Mouse (Mus musculus): Measurements from ENCODE around the gene Inhbe. TPM values are rescaled to one million over a fixed set of nuclear protein-coding genes. Genes with fewer than 3 reads are reported as not detected.
A peak's percentile ranks its signal among the peaks of the same experiment; 100 is the strongest.

Gene Inhbe
- not detected in 2 replicates for polyA plus RNA-seq (2015; fragmentation: Nextera tagmentation; extraction: Ambion mirVana)

DNA sequence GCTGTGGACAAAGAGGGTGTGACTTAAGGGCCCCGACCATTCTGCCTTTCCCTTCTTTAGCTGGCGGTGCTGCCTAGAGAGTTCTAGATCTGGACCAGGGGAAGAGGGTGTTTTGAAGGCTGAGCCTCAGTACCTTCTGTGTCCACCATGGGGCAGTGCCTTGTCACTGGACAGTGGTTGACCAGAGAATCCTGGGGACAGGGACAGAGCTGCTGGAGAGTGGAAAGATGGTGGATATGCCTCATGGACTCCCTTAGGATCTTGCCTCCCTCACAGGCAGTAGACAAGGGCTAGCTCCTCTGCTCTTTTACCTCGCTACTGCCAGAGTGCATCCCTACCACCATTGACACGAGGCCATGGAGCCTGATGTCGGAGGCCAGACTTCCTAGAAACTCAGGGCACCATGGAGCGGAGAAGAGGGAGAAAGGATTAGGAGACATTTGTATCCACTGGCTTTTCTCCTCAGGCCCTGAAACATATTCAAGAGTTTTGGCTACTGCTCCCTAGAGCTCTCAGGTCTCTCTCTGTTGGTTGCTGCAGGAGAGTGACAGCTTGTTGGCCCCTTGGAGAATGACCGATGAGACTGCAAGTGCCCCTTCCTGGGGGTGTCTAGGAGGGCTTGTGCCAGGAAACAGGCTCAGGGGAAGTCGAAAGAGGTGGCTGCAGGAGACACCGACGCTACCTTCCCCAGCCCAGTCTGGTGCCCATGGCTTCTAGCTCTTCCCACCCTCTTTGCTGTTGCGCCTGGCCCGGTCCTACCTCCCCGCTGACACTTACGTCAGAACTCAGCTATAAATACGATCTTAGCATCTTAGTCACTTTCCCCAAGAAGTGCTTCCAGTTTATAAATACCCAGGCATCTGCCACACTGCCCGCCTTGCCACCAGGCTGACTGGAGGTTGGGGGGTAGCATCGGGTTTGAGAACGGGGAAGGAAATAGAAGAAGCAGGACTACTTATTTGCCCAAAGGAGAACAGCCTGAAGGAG lies at the start of gene Inhbe:
Gene Inhbe, minus strand, starts transcription at position 503 of the 987 bp plus-strand sequence.
- no peak within 1 kb of the TSS for H3K4me2 ChIP-seq
- H3K4me3 ChIP-seq = no peak within 1 kb of the TSS
- peaks cover 2% of the 10 kb centered on the region; the same call in 1 of the 2 replicates for H3K27me3 ChIP-seq
- H3K27ac ChIP-seq (replicated peaks) = no peak within 1 kb of the TSS
- peaks cover 9% of the 10 kb centered on the region; the same call in 1 of the 2 replicates for H3K4me1 ChIP-seq (replicated peaks)
- no peak within 1 kb of the TSS for H3K9ac ChIP-seq
- ATAC-seq (ENCODE audit: low read depth) = no peak
- WGBS = 89% methylated on average over 18 of the region's 18 CpGs
- no peaks in the 10 kb centered on the region for H3K9me3 ChIP-seq
- no peaks in the 10 kb centered on the region for H3K36me3 ChIP-seq

DNA sequence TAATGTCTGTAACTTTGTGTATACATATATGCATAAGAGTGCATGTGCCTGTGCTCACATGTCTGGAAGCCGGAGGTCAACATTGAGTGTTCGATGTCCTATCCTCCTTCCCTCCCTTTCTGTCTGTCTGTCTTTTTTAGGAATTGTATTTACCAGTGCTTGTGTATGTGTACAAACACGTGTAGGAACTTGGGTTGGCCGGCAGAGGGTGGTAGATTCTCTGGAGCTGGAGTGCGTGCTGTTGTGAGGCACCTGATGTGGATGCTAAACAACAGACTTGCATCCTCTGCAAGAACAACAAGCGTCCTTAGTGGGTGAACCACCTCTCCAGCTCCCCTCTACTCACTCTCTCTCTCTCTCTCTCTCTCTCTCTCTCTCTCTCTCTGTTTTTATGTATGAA lies 37.6 kb upstream of the Inhbe start:
- Histone ChIP-seq H3K4me3 (no peak overlapping the region), H3K9me3 (no peaks in the 10 kb centered on the region), H3K9ac (no peak overlapping the region), H3K36me3 (peaks cover 19% of the 10 kb centered on the region), H3K27ac (replicated peaks) (no peak overlapping the region), H3K4me2 (no peak overlapping the region), H3K4me1 (replicated peaks) (no peaks in the 10 kb centered on the region), H3K27me3 (no peaks in the 10 kb centered on the region)
- WGBS = 79% methylated on average over 6 of the region's 6 CpGs
- ATAC-seq (ENCODE audit: low read depth) = no peak

DNA sequence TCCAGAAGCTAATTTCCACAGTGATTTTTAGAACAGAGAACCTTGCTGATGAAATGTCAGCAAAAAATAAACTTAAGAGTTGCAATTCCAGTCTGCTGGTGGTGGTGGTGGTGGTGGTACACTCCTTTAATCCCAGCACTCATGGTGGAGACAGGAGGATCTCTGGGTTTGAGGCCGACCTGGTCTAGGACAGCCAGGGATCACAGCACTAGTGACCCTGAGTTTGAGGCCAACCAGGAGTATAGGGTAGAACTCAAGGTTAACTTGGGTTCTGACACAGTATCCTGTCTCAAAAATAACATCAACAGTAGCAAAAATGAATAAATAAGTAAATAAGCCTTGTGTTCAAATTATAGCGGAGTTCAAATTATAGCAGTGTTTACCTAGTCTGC lies 27.5 kb upstream of the Inhbe start:
- Histone ChIP-seq H3K4me3 (peak overlapping the region; percentile 71), H3K4me2 (peak overlapping the region; percentile 74), H3K9me3 (no peaks in the 10 kb centered on the region), H3K27me3 (no peaks in the 10 kb centered on the region), H3K4me1 (replicated peaks) (peaks cover 38% of the 10 kb centered on the region), H3K9ac (peak overlapping the region; percentile 91), H3K36me3 (no peaks in the 10 kb centered on the region), H3K27ac (replicated peaks) (peak overlapping the region; percentile 96; the same call in 1 of the 2 replicates)
- no peak for ATAC-seq (ENCODE audit: low read depth)
- 66% methylated on average over 2 of the region's 2 CpGs for WGBS

DNA sequence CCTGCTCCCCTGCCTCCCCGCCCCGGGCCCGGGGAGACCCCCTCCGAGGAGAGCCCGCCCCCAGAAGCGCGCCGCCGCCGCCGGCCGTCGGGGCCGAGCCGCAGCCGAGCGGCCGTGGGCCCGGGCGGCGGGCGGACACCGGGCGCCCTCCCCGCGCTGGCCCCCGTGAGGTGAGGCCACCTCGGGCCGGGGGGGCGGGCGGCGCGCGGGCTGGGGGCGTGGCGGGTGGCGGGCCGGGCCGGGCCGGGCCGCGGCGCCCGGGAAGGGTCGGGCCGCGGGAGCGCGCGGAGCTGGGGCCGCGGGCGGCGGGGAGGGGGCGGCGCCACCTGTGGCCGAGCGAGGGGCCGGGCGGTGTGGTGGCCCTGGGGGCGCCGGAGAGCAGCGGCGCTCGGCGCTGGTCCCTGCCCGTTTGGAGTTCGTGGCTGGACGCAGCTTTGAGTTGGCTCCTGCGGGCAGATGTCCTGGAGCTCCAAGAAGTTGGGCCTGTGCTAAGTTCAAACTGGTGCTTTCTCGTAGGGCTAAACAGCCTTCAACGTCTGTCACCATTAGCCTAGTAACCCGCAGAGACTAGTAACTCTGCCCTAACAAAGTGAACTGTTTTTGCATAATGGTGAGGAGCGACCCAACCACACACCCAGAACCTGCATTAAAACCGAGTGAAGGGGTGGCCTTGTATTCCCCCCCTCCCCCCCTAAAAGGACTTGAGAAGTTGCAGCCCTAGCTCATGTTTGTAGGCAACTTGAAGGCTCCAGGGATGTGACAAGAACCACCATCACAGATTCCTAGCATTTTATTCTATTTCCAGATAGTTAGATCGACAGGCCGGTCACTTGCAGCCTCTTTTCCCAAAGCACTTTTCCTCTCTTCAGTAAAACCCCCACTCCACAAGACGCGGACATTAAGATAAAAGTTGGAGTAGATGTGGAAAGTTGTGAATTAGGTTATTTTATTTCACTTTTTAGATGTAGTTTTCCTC lies 26.8 kb upstream of the Inhbe start:
- Histone ChIP-seq H3K4me2 (peak overlapping the region; percentile 74), H3K4me1 (replicated peaks) (peaks cover 38% of the 10 kb centered on the region), H3K9me3 (no peaks in the 10 kb centered on the region), H3K27ac (replicated peaks) (peak overlapping the region; percentile 96), H3K36me3 (no peaks in the 10 kb centered on the region), H3K27me3 (no peaks in the 10 kb centered on the region), H3K9ac (peak overlapping the region; percentile 91), H3K4me3 (peak overlapping the region; percentile 71)
- 1% methylated on average over 51 of the region's 79 CpGs for WGBS
- ATAC-seq (ENCODE audit: low read depth) = peak; percentile 70

DNA sequence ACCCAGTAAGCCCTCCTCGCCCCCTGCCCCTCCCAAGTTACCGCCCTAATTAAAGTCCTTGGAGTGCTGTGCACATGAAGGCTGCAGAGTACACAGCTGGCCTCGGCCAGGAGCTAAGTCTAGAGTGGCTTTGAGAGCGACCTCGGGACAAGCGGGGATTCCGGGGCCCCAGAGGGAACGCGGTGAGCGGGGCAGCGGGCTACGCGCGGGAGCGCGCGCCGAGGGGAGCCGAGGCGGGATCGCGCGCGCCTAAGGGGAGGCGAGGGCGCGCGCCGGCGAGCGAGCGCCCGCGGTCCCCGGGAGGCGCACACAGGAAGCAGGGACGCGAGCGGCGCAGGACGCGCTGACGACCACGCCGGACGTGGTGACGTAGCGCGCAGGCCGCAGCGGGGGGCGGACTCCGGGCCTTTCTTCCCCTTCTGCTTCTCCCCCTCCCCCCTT lies 26.1 kb upstream of the Inhbe start, which contains the start of gene R3hdm2:
Gene R3hdm2, plus strand, starts transcription at position 77 of the 441 bp plus-strand sequence.
- H3K27me3 ChIP-seq = no peaks in the 10 kb centered on the region
- ATAC-seq (ENCODE audit: low read depth) = peak; percentile 96
- peaks cover 33% of the 10 kb centered on the region for H3K4me1 ChIP-seq (replicated peaks)
- peak within 1 kb of the TSS; percentile 74 for H3K4me2 ChIP-seq
- no peaks in the 10 kb centered on the region for H3K9me3 ChIP-seq
- no peaks in the 10 kb centered on the region for H3K36me3 ChIP-seq
- WGBS = under 1% methylated on average over 50 of the region's 53 CpGs
- peak within 1 kb of the TSS; percentile 71 for H3K4me3 ChIP-seq
- peak within 1 kb of the TSS; percentile 91 for H3K9ac ChIP-seq
- H3K27ac ChIP-seq (replicated peaks) = peak within 1 kb of the TSS; percentile 96

DNA sequence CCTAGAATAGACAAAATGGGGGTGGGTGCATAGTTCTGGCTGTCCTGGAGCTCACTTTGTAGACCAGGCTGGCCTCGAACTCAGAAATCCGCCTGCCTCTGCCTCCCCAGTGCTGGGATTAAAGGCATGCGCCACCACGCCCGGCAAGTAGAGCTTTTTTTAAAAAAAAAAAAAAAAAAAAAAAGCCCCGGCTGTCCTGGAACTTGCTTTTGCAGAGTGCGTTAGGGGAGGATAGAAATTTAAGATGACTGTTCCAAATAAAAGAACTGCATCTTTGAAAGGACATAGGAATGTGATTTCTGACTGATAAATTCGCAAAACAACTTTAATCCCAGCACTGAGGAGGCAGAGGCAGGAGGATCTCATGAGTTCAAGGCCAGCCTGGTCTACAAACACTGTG lies 25.4 kb upstream of the Inhbe start:
- peak overlapping the region; percentile 71 for H3K4me3 ChIP-seq
- H3K9ac ChIP-seq = peak overlapping the region; percentile 91; the same call in 1 of the 2 replicates
- H3K9me3 ChIP-seq = no peaks in the 10 kb centered on the region
- peak overlapping the region; percentile 57 for H3K4me2 ChIP-seq
- H3K27ac ChIP-seq (replicated peaks) = peak overlapping the region; percentile 96
- peaks cover 26% of the 10 kb centered on the region for H3K4me1 ChIP-seq (replicated peaks)
- H3K36me3 ChIP-seq = no peaks in the 10 kb centered on the region
- ATAC-seq (ENCODE audit: low read depth) = no peak
- no peaks in the 10 kb centered on the region for H3K27me3 ChIP-seq
- 80% methylated on average over 8 of the region's 8 CpGs for WGBS

DNA sequence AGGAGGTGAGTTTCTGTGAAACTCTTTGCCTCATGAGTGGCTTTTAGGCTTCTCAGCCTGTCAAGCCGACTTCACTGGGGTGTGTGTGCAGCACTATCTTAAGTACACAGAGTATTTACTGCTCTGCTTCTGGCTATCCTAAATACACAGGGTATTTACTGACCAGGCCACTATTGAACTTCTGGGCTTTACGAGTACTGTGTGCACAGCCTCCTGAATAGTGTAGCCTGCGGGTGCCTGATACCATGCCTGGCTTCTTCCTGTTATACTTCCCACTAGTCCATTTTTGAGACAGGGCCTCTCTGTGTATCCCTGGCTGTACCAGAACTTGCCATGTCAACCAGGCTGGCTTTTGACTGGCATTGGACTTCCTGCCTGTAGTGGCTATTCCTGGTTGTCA lies 23.5 kb upstream of the Inhbe start:
- WGBS = 79% methylated on average over 3 of the region's 3 CpGs
- Histone ChIP-seq H3K9me3 (no peaks in the 10 kb centered on the region), H3K36me3 (no peaks in the 10 kb centered on the region), H3K27ac (replicated peaks) (no peak overlapping the region), H3K4me1 (replicated peaks) (peaks cover 16% of the 10 kb centered on the region), H3K27me3 (no peaks in the 10 kb centered on the region), H3K4me3 (no peak overlapping the region), H3K9ac (no peak overlapping the region), H3K4me2 (no peak overlapping the region)
- ATAC-seq (ENCODE audit: low read depth) = no peak

DNA sequence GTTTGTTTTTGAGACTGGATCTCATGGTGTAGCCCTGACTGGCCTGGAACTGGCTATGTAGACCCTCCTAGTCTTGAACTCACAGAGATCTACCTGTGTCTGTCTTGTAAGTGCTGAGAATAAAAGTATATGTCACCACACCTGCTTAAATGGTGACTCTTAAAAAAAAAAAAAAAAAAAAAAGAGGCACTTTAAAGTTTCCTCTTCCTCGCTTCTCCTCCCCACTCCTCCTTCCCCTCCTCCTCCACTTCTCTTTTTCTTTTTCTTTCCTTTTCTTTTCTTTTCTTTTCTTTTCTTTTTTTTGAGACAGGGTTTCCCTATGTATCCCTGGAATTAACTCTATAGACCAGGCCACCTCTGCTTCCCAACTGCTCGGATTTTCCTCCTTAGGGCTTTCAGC lies 16.8 kb upstream of the Inhbe start:
- no peaks in the 10 kb centered on the region for H3K4me1 ChIP-seq (replicated peaks)
- H3K9ac ChIP-seq = no peak overlapping the region
- no peak for ATAC-seq (ENCODE audit: low read depth)
- no peaks in the 10 kb centered on the region for H3K27me3 ChIP-seq
- no peak overlapping the region for H3K27ac ChIP-seq (replicated peaks)
- 67% methylated on average over 2 of the region's 2 CpGs for WGBS
- H3K4me2 ChIP-seq = no peak overlapping the region
- no peaks in the 10 kb centered on the region for H3K9me3 ChIP-seq
- no peak overlapping the region for H3K4me3 ChIP-seq
- H3K36me3 ChIP-seq = no peaks in the 10 kb centered on the region

DNA sequence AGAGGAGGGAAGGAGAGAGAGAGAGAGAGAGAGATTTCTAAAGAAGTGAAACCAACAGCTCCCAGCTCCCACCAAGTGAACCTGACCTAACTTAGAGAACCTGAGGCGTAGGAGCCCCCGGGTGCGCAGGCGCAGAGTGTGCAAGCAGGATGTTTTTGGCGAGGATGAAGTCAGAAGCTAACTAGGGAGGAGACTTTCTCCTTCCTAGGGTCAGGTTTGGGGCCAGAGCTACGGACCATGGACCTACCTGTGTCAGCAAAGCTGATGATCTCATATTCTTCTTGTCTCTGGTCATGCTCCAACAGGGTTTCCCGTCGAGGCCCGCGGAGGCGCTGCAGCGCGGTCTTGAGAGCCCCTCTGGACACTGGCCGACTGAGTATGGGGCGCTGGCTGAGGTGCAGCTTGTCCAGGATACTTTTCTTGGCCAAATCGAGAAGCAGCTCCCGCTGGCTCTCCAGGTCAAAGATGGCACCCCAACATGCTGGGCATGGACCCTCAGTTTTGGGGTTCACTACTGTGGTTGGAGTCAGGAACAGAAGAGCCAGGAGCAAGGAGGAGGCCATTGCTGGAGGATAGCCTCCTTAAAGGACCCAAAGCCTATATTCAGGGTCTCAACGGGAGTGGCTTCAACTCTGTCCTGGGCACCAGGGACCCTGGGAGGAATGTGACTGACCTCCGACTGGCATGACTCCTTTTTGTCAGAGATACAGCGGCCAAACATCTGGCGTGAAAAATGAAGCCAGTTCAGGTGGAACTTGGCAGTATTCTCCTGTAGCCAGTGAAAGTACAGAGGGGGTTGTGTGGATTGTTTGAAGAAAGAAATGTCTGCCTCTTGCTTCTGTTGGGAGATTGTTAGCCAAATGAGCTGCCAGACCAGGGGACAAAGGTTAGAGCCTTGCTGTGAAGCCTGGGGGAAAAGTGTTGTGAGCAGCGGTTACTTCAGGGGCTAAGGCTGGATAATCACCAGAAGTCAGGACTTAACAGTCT lies 15.9 kb upstream of the Inhbe start, which contains the start of gene Inhbc:
Gene Inhbc, minus strand, starts transcription at position 598 of the 987 bp plus-strand sequence.
- no peak within 1 kb of the TSS for H3K4me3 ChIP-seq
- ATAC-seq (ENCODE audit: low read depth) = no peak
- H3K4me1 ChIP-seq (replicated peaks) = no peaks in the 10 kb centered on the region
- H3K9ac ChIP-seq = no peak within 1 kb of the TSS
- H3K36me3 ChIP-seq = no peaks in the 10 kb centered on the region
- H3K27me3 ChIP-seq = no peaks in the 10 kb centered on the region
- no peak within 1 kb of the TSS for H3K4me2 ChIP-seq
- no peaks in the 10 kb centered on the region for H3K9me3 ChIP-seq
- H3K27ac ChIP-seq (replicated peaks) = no peak within 1 kb of the TSS
- whole genome bisulfite sequencing = 83% methylated on average over 22 of the region's 22 CpGs

DNA sequence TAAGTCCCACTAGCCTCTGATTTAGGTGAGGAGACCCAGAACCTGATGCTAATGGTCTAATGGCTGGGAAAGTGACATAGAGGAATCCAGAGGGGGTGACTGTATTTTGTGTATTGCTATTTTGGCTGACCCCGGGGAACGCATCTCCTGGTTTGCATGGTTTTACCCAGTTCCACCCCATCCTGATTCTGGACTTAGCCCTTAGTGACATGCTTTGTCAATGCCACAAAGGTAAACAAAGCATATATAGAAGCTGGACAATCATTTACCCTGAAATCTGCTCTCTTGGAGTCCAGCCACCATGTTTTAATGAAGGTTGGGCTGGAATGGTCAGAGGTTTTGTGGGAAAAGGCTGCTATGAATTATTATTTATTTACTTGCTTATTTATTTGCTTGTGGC lies 14.1 kb upstream of the Inhbe start:
- H3K4me1 ChIP-seq (replicated peaks) = no peaks in the 10 kb centered on the region
- H3K27ac ChIP-seq (replicated peaks) = no peak overlapping the region
- no peaks in the 10 kb centered on the region for H3K27me3 ChIP-seq
- H3K4me3 ChIP-seq = no peak overlapping the region
- H3K36me3 ChIP-seq = no peaks in the 10 kb centered on the region
- no peak overlapping the region for H3K9ac ChIP-seq
- WGBS = 79% methylated on average over 2 of the region's 2 CpGs
- H3K4me2 ChIP-seq = no peak overlapping the region
- no peak for ATAC-seq (ENCODE audit: low read depth)
- no peaks in the 10 kb centered on the region for H3K9me3 ChIP-seq

DNA sequence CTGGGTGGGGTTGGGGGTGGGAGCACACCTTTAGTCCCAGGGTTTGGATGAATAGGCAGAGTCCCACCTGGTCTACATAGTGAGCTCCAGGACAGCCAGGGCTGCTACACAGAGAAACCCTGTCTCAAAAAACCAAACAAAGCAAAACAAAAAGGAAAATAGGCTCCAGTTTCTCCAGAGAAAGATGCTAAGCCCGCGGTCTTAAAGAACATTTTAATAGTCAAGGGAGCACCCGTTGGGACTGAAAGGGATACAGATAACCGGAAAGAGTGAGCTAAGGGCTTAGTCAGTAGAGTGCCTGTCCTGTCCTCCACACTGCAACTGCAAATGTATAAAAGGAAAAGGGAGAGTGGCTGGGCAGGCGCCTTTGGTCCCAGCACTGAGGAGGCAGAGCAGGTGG lies 12.9 kb upstream of the Inhbe start:
- H3K27me3 ChIP-seq = no peaks in the 10 kb centered on the region
- no peak overlapping the region for H3K4me3 ChIP-seq
- H3K36me3 ChIP-seq = no peaks in the 10 kb centered on the region
- no peaks in the 10 kb centered on the region for H3K4me1 ChIP-seq (replicated peaks)
- no peak overlapping the region for H3K9ac ChIP-seq
- 76% methylated on average over 5 of the region's 5 CpGs for WGBS
- ATAC-seq (ENCODE audit: low read depth) = no peak
- H3K4me2 ChIP-seq = no peak overlapping the region
- H3K27ac ChIP-seq (replicated peaks) = no peak overlapping the region
- H3K9me3 ChIP-seq = no peaks in the 10 kb centered on the region

Measured in neural tube, embryonic 13.5 days (tissue).